Mouse (Mus musculus) kidney, postnatal 14 days (tissue): ENCODE results near the gene Zbp1.
A peak's percentile ranks its signal among the peaks of the same experiment; 100 is the strongest.

ENCODE experiments used
- DNase-seq: peaks from one replicate; pipeline ENCODE4 v3.0.0; 2022; ENCODE audit warnings: mixed read lengths

The Zbp1 gene

DNA sequence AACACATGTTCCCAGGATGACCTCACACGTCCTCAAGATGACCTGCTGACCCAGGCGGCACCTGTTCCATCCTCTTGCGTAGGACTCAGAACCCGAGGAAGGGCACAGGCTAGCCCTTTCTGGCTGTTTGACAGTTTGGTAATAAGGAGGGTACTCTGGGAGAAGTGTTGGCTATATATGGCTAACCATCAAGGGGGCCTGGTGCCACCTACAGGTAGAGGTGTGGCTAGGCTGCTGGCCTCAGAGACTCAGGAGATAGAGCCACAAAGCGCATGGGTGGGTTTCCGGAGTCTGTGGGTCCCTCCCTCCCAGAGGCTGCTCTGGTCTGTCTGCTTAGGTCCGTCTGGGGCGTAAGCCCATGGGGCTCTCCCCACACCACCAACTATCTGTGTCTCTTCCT is 28.0 kb upstream of the Zbp1 start:
- DNase-seq, result no peak

DNA sequence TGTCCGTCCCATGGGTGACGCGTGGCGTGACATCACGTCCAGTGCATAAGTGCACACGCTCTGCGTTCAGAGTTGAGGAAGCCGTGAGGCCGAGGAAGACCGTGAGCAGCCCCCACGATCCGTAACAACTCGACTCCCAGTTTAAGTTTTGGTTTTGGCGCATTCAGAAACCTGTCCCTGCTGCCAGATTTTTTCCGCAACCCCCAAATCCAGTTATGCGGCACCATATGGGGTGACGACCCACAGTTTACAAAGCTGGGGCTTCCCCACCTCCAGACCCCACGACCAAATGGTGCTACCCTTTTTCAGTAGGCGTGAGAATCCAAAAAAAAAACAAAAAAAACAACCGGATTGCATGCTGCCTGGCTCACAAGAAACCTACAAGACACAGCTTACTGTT is 26.5 kb upstream of the Zbp1 start:
- no peak for DNase-seq

DNA sequence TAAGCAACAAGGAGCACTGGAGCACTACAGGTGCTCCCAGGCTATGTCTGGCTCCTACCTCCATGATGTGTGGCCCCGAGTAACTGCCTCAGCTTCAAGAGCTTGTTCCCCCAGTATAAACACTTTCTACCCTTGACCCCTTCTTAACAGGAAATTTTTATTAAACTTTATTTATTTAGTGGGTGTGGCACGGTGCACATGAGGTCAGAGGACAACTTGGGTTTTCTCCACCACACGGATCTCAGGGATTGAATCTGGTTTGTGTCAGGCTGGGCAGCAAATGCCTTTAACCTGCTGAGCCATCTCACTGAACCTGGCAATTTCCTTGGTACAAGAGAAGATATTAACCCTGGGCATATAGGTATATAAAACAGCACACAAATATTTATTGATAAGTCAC is 25.4 kb upstream of the Zbp1 start:
- no peak for DNase-seq

DNA sequence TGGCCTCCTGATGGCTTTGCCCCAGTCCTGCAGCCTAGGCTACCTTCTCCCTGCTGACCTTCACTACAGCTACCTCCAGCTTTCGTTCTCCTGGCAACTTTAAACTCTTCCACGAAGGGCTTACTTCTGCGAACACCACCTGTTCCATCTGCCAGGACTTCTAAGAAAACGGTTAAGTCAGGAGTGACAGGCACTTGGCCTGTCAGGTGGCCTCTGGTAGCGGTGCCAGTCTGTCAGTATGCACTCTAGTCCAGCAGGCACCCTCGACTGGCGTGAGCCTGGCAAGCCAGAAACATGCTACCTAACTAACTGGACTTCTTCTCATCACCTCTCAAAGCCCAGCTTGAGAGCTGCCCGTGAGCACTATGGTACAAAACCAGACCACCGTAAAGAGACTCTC is 24.9 kb upstream of the Zbp1 start:
- no peak for DNase-seq

DNA sequence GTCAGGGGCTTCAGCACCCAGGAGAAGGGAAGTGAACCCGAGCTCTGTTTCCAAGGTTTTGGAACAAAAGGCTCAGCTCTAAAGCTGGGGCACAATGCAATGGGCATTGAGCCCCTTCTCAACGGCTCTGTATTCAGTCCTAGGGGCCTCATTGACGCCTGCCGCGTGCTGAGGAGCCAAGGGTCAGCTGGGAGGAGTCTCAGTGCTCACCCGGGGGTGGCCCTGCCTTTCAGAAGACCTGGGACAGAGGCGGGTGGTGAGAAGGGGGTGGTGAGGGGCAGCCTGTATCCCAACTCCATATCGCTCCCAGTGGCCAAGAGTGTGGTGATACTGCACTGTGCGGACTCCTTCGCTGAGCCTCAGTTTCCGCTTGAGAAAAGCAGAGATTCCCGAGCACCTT is 24.2 kb upstream of the Zbp1 start:
- DNase-seq, result no peak

DNA sequence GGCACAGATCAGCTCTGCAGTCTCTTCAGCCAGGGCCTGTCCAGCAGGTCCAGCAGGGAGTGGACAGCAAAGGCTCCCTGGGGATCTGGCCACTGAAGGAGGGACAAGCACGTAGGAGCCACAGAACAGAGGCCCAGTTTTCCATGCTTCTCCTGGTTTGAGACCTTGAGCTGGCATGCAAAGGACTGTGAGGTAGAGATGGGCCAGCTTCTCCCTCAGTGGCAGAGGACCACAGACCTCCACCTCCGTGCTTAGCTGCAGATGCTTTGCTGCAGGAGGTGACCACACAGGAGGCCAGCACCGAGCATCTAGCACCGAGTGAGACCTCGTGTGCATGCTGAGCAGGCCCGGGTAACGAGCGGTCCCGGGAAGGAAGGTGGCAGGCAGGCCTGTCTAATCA is 22.0 kb upstream of the Zbp1 start:
- no peak for DNase-seq

DNA sequence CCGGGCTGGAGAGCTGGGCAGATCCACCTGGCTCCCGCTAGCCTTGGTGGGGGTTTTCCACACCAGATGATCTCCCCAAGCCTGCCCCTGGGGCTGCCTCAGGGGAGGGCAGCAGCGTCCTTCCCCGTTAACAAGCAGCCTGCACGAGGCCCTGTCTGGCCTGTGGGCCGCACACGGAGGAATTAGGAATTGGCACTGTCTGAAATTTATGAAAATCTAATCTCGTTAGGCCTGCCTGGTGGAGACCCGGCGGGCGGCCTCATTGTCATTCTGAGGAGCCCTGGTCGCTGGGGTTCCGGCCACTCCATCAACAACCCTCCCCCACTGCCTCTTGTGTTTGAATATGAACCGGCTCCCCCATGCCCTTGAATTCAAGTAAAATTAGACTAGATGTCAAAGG is 19.8 kb upstream of the Zbp1 start:
- no peak for DNase-seq

DNA sequence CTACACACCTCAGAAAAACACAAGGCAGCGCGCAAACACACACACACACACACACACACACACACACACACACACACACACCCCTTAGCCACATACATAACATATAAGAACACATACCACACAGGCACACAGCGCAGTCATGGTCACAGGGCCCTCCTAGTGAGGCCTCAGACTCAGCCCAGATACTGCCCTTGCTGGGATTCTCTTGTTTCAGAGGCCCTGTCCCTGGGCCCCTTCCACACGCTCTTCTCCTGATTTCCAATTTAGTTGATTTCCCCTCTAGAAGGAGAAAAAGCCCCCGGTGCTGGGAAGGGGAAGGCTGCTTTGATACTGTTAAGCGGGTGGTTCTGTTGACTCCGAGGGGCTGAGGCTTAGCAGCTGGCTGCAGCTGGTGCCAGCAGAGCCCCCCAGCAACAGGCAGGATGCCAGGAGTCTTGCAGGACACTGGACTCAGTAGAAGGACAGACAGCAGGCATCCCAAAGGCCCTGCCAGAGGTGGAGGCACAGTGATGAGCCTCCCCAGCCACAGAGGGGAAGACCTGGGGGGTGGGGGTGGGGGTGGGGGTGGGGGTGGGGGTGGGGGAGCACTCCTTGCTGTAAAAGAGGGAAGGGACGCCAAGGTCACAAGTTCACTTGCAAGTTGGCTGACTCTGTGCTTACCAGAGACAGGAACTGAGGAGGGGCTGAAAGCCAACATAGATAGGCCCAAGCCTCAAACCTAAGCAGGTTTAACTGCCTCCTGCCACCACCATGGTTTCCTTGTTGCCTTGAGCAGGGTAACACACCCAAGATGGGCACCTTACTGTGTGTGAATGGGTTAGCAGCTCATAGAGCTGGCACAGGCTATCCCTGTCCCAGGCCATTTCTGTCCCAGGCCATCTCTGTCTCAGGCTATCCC is 17.0 kb upstream of the Zbp1 start:
- peak; percentile 66 for DNase-seq

DNA sequence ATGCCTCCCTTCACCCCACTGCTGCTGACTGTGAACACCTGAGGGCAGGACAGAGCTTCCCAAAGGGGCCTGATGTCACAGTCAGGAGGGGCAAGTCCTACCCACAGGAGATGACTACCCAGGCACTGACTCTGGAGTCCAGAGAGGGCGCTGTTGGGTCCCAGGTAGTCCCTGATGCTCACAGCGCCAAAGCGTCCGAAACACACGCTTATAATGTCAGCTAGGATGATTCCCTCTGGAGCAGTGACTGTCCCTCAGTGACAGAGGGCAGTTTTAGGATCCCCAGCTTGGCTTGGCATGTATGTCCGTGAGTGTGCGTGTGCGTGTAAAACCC is 14.0 kb upstream of the Zbp1 start:
- DNase-seq, result no peak

DNA sequence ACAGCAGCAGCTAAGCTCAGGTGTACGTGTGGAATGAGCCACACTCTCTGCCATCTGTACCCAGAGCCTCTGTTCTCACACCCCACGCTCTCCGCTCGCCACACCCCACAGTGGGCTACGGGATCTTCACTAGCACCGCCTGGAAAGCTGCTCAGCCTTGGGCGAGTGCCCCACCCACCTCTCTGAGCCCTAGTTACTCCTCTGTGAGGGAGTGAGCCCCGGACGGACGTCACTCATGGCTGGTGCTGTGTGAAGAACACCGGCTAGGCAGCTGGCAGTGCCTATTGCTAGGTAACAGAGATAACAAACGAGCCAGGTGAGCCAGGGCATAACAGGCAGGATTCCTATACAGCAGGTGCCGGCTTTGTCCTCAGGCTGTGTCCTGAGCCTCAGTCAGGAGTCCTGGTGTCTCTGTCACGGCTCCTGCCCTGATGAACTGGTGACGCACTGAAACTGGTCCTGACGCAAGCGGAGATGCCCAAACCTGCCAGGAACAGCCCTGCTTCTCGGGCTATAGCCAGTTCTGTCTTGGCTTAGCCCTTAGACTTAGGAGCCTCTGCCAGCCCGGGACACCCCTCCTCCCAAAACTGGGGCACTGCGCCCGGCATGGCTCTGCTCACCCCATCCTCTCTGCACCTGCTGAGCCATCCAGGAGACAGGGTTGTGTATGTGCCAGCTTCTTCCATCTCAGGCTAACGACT is 13.5 kb upstream of the Zbp1 start:
- no peak for DNase-seq

DNA sequence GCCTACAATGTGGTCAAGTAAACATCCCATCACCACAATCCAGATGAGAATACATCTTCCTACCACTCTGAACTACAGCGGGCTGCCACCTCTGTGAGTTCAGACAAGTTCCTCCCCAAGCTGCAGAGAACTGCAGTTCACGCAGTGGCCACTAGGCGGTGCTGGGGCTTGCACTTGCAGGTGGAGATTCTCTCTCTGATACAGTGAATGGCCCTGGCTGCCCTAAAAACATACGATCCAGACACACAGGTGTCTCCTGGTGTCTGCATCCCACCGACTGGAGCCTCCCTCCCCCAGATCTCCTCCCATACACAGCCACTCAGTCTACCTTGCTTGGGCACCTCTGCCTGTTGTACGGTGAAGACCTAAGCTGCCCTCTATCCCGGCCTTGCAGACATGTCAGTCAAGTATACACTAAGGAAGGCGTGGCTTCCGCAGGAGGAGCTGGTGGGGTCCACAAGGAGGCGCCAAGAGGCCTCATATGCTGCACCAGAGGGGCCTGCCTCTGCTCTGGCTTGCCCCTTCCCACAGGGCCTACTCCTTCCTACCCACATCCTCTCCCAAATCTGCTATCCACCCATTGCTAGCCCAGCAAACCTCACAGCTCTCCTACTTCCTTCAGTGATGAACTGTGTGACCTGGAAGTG is 11.0 kb upstream of the Zbp1 start:
- DNase-seq, result peak; percentile 92

DNA sequence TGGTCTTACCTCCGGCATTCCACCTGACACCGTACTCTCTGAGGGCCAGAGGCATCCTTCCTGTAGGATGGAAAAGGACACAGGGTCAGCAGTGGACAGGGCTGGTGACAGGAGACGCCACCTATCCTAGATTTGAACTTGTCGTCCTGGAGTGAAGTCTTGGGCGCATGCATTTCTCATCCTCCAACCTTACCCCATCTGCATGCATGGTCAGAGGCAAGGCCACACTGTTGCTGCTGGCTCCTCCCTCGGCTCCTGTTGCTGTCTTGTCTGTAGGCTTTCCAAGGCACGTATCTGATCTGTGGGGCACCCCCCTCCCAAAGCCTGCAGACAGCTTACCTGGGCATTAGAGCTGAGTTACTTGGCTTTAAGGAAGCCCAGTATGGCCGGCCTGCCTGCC is 9.8 kb upstream of the Zbp1 start:
- no peak for DNase-seq

DNA sequence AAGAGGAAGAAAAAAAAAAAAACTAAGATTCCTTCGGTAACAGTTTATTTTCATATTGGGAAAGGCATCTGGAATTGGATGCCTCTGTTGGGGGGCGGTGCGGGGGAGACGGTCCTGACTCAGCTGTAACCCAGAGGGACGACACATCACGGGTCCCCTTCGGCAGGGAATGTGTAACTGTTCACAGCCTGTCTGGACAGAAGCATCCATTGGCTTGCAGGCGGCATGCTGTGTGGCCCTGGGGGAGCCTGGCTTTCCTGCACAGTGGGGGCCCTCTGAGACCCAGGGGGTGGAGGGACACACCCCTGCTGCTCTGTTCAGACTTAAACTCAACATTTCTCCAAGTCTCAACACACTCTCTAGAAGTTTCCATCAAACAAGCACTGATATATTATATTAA is 8.1 kb upstream of the Zbp1 start:
- no peak for DNase-seq

DNA sequence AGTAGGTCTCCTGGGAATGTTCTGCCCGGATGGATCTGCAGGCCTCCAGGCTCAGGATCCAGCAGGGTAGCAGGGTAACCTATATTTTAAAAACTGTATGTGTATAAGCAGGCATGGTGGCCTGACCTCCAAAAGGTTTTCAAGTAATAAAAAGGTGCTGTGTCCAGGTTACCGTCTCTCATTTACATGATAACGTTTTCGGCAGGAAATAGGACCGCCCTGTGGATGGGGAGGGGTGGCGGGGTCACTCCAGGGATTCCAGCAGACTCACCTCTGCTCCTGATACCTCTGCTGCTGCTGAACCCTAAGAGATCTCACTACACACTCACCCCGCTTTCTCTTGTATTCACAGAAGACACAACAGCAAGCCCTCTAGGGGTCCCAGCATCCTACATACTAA is 7.2 kb upstream of the Zbp1 start:
- no peak for DNase-seq

DNA sequence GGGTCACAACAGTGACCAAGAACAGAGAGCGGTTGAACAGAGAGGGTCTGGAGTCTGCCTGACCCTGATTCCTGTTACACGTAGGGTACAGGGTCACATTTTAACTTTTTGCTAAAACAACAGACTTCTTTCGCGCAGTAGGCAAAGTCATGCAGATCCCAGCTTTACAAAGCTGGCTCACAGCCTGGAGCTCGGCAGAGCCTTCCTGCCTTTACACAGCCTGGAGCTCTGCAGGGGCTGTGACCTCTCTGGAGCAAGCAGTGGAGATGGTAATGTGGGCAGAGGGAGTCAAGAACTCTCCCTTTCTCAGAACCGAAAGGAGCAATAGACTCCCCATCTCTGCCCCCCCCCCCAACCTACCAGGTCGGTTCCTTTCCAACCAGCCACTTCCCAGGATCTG is 6.1 kb upstream of the Zbp1 start:
- DNase-seq, result no peak

DNA sequence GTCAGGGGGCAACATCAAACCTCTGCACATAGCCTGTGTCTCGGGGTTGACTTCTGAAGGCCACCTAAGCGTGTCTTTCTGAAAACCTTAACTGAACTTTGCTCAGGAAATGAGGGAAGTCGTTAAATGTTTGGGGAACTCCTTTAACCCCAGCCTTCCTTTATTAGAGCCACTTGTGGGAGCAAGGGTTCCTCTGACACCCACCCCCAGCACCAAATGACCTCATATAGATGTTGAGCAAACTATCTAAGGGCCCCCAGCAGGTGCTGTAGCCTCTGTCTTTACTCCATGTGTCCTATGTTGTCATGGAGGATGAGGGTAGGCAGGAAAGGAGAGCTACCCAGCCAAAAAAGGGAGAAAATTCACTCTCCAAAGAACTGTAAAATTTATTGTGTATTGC is 5.4 kb upstream of the Zbp1 start:
- no peak for DNase-seq

DNA sequence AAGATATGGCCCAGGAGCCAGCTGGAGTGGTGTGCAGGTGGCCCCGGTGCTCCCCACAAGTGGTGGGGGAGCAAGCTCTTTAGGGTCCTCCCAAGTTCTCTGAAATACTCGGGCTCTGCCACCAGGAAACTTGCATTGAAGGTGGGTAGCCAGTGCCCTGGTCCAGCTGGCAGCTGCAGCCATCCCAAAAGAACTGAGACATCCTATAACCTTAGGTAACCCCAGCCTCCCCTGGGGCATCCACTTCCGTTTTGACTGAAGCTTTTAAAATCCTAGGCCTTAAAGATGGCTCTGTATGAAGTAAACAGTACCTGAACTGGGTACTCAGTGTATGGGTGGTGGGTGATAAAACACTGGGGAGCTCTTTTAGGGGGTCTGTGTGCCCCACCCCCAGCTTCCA is 4.8 kb upstream of the Zbp1 start:
- DNase-seq, result no peak

DNA sequence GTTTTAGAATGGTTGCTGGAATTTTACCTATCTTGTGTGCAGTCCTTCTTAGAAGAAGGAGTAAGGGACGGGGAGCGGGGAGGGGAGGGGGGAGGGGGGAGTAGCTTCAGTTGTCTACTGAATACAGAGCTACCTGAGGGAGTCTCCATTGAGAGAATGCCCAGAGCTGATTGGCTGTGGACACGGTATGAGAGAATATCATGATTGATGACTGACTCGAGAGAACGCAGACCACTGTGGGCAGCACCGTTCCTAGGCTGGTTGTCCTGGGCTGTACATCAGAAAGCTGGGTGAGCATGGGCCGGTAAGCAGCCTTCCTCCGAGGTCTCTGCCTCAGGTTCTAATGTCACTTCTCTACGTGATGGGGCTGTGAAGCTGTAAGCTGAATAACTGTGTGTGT is 2.0 kb upstream of the Zbp1 start:
- DNase-seq, result no peak

DNA sequence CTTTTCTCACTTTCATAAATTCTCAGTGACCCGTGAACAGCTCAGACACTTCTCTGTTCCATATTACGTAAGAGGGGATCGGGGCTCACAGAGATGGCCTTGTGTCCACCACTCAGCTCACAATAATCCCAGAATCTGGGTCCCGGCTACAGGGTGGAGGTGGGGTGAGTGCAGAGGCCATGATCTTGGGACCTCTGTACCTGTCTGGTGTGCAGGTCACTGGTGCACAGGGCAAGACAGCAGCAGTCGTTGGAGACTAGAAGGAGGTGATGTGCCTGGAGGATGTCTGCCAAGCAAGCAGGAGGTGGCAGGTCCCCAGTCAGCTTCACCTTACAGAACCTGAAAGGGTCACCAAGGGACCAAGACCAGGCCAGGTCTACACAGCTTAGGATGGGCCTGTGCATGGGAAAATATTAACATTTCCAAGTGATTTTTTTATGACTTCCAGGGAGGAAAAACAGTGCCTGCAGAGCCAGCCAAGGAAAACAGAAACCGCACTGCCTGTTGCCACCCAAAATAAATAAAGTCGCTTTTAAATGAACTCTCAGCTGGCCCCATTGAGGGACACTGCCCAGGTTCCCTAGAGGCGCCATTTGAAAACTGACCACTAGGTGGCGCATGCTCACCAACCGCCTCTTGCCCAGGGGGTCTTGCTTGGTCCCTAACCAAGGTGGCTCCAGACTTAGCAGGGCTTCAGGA is 682 bp upstream of the Zbp1 start:
- peak; percentile 68 for DNase-seq

DNA sequence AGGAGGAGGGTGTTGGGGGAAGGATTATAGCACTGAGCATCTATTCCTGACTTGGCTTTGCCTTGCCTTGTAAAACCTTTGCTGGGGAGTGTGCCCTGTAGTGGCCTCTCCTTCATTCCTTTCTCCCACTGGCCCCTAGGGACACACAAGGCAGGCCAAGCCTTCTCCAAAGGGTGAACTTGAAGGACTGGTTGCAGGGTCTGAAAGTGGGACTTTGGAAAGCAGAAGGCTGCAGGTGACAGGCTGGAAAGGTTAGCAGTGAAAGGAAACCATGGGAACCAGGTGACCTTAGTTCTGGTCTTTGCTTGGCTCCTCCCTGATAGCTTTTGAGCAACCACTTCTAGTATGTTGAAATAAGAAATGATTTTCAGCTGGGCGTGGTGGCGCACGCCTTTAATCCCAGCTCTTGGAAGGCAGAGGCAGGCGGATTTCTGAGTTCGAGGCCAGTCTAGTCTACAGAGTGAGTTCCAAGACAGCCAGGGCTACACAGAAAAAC is 912 bp downstream of the Zbp1 start:
- no peak for DNase-seq

DNA sequence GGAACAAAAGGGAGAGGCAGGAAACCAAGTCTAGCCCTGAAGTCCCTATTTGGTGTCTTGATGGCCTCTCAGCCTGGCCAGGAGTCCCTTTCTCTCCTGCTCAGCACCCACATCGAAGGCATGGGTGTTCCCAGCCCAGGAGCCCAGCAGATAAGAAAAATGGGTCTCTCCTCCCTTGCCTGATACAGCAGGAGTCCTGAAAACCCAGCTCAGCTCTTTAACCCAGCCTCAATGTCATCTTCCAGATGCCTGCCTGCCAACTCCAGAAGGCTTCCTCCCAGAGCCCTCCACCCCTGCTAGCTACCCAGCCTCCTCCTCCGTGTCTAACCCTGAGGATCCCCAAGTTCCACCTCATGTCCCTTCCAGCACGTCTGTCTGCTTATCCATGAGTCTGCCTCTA is 1.5 kb downstream of the Zbp1 start:
- no peak for DNase-seq

DNA sequence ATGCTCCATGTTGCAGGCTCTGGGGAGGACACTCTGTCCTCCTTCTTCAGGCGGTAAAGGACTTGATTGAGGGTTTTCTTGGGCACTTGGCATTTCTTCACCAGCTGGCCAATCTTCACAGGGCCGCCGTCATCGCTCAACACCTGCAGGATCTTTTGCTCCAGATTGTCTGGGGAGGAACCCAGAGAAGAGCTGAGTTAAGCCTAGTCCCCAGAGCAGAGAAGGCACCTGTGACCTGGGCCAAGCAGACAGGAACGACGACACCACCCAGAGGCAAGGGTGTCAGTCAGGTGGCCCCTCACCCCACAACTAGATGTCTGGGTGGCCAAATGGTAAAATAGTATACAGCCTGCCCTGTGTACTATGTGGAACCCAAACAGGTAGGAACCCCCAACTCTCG is 1.9 kb downstream of the Zbp1 start:
- no peak for DNase-seq

DNA sequence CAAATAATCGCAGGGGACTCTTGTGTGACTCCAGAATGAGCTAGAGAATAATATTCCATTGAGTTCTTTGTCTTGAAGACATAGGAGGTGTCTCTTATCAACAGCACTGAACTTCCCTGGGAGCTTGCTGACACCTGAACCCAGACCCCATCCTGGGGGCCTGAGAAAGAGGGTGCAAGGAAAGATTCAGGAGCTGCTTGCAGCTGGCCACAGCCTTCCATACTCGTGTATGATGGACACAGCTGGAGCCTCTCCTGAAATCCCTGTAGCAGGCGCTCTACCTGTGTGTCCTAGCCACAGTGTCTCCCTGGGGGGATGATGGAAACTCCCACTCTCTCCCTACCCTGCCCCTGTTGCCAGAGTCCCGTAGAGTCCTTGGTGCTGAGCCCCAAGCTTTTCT is 6.5 kb downstream of the Zbp1 start:
- no peak for DNase-seq
